Mouse (Mus musculus) urinary bladder, postnatal 10 days (tissue): Measurements from ENCODE around the gene Map3k5.
"Not testable (repeated sequence)": the region's sequence is repeated elsewhere in the genome, so short reads cannot be mapped to it uniquely, and the experiment has no call there.

Experiments used
- DNase-seq: peaks from one replicate; pipeline ENCODE4 v3.0.0; 2022; ENCODE audit warnings: low spot score

Map3k5 gene

GRCm38 (mm10) chr10:19934384-19935294, at the start of gene Map3k5:
Gene Map3k5, plus strand, starts transcription at chr10:19934472.
- DNase-seq, result no peak

GRCm38 (mm10) chr10:19886249-19886648, 48.0 kb upstream of the Map3k5 start:
- no peak for DNase-seq

GRCm38 (mm10) chr10:19889908-19890307, 44.4 kb upstream of the Map3k5 start:
- DNase-seq, result no peak

DNA sequence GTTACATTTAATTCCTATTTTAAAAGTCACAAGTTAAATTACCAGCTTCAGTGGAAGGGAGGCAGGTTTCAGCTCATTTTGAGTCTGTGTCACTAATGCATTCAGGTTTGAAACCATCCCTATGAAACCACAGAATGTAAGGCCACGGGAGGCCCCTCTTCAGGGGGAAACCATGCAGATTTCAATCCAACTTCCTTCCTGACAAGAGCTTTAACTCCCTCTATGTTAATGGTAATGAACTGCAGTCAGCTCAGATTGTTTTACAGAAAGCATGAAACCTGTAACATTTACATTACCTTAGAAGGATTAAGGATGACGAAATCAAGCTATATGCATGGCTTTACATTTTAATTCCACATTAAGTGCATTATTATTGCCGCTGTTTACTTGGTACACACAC, 42.6 kb upstream of the Map3k5 start:
- DNase-seq, result no peak

DNA sequence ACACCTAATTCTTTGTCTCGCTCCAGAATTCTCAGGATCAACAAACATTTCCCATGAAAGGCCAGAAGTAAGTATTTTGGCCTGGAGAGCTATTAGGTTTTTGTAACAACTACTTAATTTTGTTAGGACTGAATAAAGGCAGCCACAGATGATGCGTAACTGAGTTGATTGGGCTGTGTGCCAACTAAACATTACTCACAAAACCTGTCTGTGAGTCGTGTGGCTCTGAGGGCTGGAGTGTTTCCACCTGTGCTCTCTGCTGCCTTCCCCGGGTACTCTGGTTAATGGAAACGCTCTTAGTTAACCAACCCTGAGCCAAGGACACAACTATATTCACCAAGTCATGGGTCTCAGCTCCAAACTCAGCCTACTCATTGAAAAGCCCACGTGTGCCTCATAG, 41.1 kb upstream of the Map3k5 start:
- no peak for DNase-seq

GRCm38 (mm10) chr10:19893976-19894375, 40.3 kb upstream of the Map3k5 start:
- DNase-seq, result no peak

- DNase-seq, result no peak
Measured at GRCm38 (mm10) chr10:19900191-19900590, 34.1 kb upstream of the Map3k5 start.

DNA sequence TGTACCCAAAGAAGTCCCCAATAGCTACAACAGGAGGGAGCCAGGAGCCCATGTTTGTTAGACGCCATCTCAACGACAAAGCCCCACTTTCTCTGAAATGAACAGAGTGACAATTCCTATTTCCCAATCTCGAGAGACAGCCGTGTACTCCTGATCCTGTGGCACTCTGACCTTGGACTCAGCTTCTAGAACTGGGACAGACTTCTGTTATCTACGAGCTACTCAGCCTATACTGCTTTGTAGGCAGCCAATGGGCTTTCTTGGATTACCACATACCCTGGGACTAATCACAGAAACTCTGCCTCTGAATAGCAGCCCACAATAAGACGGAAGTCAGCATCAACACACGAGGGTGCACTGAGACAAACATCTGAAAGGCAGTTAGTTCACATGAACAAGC, 32.3 kb upstream of the Map3k5 start:
- DNase-seq, result no peak

DNA sequence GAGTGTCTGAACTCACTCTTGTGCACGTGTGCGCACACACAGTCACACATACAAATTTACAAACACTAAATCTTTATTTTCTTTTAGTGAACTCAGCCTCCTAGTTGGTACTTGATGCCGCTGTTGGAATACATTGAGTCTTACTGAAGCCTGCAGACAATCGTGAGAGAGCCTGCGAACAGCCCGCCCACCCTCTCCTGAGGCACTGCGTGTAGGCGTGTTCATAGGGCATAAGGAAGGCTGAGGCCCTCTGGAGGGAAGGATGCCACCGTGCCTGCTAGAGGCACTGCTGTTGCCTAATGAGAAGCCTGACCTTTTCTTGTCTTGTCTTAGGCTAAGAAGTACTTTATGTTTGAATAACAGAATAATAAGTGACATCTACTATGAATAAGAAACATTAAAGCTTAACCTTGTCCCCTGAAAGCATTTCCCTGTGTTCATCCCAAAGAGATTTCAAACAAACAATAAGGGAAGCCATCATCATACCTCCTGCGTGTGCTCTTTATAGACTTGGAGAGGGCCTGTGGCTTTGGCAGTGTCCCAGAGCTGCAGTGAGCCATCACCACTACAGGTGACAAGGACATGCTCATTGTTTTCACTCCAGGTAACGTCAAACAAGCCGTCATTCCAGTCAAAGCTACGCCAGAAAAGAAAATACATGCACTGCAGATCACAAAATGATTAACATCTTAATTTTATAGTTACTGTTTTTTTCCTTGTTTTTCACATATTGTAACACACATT, 30.0 kb upstream of the Map3k5 start:
- no peak for DNase-seq

- peak; percentile 58 for DNase-seq
Measured at GRCm38 (mm10) chr10:19907246-19907804, 26.9 kb upstream of the Map3k5 start, which contains the start of gene Pex7. Gene Pex7, minus strand, starts transcription at chr10:19907689.

- no peak for DNase-seq
Measured at GRCm38 (mm10) chr10:19908076-19908475, 26.2 kb upstream of the Map3k5 start.

DNA sequence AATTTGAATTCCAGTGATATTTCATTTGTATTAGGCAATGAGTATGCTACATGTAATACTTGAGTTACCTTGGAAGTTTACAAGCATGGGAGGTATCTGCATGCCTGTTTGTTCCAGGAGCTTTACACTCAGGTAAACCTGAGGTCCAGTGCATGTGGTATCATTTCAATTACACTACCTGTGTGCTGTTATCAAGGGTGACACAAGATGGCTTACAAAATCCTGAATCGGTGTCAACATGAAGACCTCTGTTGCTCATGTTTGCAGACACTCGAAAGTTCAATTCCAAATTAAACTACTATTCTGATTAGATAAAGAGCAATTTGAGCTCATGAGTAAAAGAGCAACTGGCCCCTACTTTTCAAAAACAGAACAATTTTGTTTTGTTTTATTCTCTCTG, 23.8 kb upstream of the Map3k5 start:
- no peak for DNase-seq

GRCm38 (mm10) chr10:19911583-19911982, 22.7 kb upstream of the Map3k5 start:
- no peak for DNase-seq

DNA sequence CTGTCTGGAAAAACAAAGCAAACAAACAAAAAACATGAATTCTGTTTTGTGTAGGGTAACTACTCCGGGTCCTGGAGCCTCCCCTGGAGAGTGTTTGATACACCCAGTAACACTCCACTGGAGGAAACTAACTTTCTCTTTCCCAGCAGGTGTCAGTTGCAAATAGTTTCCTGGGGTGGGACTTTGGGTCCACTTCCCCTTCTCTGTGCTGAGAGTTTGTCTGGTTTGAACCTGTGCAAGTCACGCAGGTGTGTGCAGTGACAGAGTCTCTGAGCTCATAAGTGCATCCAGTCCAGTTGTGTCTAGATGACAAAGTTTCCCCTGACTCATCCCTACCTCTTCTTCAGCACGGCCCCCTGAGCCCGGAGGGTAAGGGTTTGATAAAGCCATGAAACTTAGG, 20.5 kb upstream of the Map3k5 start:
- DNase-seq, result no peak

- no peak for DNase-seq
Measured at GRCm38 (mm10) chr10:19915301-19915700, 19.0 kb upstream of the Map3k5 start.

GRCm38 (mm10) chr10:19922410-19922809, 11.9 kb upstream of the Map3k5 start:
- no peak for DNase-seq

DNA sequence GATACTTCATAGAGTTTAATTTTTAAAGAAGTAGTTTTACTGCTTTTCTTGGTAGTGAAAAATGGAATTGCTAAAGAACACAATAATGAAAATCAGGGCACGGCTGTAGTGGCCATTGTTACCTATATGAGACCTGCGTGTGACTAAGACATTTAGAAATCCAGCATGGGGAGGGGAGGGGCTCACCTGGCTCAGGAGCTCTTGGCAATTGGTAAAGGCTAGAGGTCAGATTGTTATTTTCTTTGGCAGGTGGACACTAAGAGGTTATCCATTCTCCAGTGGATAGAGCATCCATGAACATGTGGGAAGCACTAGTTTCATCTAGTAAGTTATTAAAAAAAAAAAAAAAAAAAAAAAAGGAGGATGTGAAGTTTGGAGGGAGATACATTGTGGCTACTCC, 10.0 kb upstream of the Map3k5 start:
- DNase-seq, result no peak

DNA sequence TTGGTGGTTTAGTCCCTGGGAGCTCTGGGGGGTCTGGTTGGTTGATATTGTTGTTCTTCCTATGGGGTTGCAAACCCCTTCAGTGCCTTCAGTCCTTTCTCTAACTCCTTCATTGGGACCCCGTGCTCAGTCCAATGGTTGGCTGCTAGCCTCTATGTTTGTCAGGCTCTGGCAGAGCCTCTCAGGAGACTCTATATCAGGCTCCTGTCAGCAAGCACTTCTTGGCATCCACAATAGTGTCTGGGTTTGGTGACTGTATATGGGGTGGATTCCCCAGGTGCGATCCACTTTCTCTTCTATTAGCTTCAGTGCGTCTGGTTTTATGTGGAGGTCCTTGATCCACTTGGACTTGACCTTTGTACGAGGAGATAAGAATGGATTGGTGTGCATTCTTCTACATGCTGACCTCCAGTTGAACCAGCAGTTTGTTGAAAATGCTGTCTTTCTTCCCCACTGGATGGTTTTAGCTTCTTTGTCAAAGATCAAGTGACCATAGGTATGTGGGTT, 7.8 kb upstream of the Map3k5 start:
- not testable (repeated sequence) for DNase-seq

DNA sequence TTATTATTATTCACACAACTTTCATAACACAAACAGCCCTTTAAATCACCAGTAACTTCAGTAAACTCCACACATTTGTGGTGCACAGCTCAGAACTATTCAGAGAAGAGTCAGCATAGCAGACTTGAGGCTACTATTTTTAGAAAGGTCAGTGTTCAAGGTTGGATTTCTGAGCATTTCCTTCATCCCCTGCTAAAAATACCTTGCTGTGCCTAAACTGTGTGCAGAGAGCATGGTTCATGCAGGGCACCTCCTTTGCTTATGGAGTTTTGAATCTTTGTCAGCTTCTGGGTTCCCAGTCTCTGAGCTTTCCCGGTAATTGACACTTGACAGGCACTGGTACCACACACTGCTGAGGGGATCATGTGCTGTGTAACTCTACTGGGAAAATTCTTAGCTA, 6.1 kb upstream of the Map3k5 start:
- DNase-seq, result no peak

DNA sequence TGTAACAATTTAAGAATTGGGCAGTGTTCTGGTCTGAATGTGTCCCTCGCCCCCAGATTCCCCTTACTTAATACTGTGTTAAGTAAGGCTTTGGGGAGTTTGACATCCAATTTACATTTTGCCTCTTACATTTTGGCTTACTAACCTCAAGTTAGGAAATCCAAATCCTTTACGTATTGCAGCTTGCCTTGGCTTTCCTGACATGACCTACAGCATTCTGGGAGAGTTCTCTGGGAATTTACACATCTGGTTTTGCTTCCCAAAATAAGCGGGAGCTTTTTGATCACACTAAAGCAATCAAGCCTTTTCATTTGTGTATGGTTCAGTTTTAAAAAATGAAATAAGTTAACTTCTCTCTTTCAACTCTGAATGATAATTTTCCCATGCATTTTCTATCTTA, 1.3 kb upstream of the Map3k5 start:
- DNase-seq, result no peak

DNA sequence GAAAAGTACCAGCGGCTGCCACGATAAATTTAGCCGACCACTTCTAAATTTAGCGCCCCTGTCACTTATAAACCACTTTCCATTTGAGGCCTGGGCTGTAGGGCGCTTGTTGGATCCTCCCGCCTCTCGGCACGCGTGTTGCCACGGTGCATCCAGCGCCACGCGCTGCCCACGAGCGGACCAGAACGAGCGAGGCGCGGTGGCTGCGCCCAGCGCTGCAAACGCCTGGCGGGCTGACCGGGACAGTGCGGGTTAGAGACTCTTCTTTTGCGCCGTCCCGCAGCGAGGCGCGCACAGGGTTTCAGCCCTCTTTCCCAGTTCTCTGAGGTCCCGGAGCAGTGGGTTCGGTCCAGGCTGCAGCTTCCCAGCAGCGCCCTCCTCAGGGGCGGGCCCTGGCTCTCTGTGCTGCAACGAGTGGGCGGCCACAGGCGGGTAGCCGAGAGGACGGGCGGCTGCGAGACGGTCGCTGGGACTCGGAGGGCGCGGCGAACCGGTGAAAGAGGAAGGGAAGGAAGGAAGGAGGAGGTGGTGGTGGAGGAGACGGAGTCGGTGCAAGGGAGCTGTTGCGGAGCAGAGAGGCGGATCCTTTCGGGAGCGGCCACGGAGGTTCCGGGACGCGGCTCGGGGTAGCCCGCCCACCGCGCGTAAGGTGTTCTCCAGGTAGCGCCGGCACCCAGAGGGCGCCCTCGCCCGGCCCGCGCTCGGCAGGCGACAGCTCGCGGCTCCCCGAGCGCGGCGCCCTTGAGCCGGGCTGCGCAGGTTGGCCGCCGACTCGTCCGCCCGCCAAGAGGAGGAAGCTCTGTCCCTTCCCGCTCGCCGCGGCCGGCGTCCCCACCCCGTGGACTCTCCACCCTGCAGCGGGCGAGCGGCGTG, 525 bp upstream of the Map3k5 start:
- DNase-seq, result peak; percentile 55

GRCm38 (mm10) chr10:19935295-19935623, 987 bp downstream of the Map3k5 start:
- DNase-seq, result no peak
